Mouse (Mus musculus): ENCODE results near the gene Hmgcll1. TPM values are rescaled to one million over a fixed set of nuclear protein-coding genes. Genes with fewer than 3 reads are reported as not detected.
"Not testable (repeated sequence)": the region's sequence is repeated elsewhere in the genome, so short reads cannot be mapped to it uniquely, and the experiment has no call there.

The Hmgcll1 gene
- total RNA-seq, 1 experiment from 2014 or later = not detected

- ATAC-seq (replicated peaks; ENCODE audit: insufficient number of reproducible peaks, low FRiP score, low TSS enrichment, poor library complexity, severe bottlenecking) = no peak
Measured at GRCm38 (mm10) chr9:76038327-76039103, 23.9 kb downstream of the Hmgcll1 start.

DNA sequence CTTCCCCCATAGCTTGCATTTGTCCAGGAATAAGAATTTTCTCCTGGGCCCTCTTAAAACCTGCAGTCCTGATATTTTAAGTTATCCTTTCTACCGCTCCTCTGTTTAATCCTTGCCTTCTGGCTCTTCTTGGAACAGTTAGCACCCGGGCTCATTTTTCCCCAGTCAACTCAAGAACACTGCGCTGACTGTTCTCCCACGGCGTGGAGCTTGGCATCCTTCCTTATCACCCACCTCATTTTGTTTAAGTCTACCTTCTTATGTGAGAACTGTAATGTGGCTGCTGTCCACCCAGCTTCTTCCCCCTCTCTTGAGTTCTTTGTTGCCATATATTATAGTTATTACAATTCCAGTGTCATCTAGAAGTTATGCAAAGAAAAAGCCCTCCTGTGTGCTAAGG, 25.1 kb downstream of the Hmgcll1 start:
- no peak for ATAC-seq (replicated peaks; ENCODE audit: insufficient number of reproducible peaks, low FRiP score, low TSS enrichment, poor library complexity, severe bottlenecking)

DNA sequence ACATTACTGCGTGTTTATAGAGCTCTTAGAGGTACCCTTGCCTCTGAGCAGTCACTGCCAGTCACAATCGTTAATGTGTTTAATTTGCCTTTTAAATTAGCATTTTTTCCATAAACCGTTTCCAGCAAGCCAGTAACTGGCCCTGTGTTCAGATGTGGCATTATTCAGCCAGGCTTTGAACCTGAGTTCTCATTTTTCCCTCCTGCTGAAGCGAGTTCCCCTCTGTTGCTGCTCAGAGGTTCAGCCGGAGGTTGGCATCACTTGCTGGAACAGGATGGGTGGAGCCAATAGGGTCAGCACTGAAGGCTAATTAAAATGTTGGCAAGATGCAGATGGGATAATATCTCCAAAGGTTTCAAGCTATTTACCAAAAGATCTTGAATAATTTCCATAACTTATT, 28.7 kb downstream of the Hmgcll1 start:
- no peak for ATAC-seq (replicated peaks; ENCODE audit: insufficient number of reproducible peaks, low FRiP score, low TSS enrichment, poor library complexity, severe bottlenecking)

GRCm38 (mm10) chr9:76060935-76061334, 46.3 kb downstream of the Hmgcll1 start:
- no peak for ATAC-seq (replicated peaks; ENCODE audit: insufficient number of reproducible peaks, low FRiP score, low TSS enrichment, poor library complexity, severe bottlenecking)

DNA sequence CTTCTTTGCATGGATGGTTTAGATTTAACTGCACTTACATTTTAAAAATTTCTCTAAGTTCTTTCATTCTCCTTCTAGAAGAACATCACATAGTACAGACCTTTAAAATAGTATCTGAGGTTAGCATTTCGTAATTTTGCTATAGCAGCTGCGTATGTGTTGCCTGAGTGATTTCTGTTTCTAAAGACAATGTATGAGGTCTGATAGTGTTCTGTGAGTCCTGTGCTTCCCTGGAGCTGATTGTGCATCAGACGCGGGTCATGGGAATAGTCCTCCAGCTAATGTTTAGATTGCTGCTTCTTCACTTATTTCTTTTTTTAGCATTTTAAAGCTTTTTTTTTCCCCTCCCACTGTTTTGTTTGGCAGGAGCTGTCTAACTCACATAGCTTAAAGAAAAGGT, 46.8 kb downstream of the Hmgcll1 start:
- ATAC-seq (replicated peaks; ENCODE audit: insufficient number of reproducible peaks, low FRiP score, low TSS enrichment, poor library complexity, severe bottlenecking) = no peak

DNA sequence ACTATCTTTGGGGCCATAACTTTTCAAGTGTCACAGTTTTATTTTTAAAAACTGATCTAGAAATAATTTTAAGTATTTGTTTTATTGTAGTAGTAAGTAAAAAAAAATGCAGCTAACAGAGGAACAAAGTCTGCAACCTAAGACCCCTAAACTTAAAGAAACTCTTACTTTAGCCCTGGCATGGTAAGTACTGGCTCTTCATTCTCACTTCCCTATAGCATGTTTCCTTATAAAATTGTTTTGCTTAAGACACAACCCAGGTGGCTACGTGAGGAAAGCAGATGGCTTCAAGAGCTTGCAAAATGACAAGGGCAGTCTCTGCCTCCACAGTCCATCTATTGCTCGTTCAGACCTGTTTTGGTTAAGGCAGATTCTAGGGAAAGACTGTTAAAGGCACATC, 49.5 kb downstream of the Hmgcll1 start:
- no peak for ATAC-seq (replicated peaks; ENCODE audit: insufficient number of reproducible peaks, low FRiP score, low TSS enrichment, poor library complexity, severe bottlenecking)

GRCm38 (mm10) chr9:76091561-76091960, 76.9 kb downstream of the Hmgcll1 start:
- no peak for ATAC-seq (replicated peaks; ENCODE audit: insufficient number of reproducible peaks, low FRiP score, low TSS enrichment, poor library complexity, severe bottlenecking)

GRCm38 (mm10) chr9:76097221-76097620, 82.6 kb downstream of the Hmgcll1 start:
- ATAC-seq (replicated peaks; ENCODE audit: insufficient number of reproducible peaks, low FRiP score, low TSS enrichment, poor library complexity, severe bottlenecking) = no peak

DNA sequence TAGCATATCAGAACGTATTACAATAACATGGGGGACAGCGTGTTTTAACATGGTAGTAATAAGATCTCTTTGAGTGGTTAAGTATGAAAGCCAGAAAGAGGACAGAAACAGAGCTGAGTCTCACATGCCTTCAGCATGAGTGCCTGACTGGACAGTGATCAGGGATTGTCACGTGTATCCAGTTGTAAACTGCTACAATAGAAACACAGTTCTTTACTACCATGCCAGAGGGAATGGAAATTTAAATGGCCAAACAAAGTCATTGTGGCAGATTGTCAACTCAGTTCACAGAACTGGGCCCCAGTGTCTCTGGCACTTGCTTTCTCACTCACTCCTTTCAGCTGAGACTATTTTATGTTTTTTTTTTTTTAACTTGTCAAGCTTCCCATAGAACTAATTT, 85.3 kb downstream of the Hmgcll1 start:
- ATAC-seq (replicated peaks; ENCODE audit: insufficient number of reproducible peaks, low FRiP score, low TSS enrichment, poor library complexity, severe bottlenecking) = no peak

DNA sequence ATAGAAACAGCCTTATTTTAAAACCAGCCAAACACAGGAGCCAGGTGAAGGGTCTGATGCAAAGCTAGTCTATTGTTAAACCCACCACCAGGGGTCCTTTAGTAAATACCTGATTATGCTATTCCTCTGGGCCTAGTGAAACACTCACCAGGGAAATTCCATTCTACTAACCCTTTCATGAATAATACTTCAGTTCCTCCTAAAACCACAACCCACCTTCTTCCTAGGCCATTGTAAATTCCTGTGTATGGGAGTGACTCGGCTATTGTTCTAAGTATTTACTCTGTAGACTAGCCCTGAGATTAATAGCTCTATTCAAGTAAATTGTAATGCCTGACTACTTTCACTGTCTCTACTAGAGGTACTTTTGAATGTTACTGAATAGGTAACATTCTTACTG, 89.8 kb downstream of the Hmgcll1 start:
- ATAC-seq (replicated peaks; ENCODE audit: insufficient number of reproducible peaks, low FRiP score, low TSS enrichment, poor library complexity, severe bottlenecking) = not testable (repeated sequence)

- no peak for ATAC-seq (replicated peaks; ENCODE audit: insufficient number of reproducible peaks, low FRiP score, low TSS enrichment, poor library complexity, severe bottlenecking)
Measured at GRCm38 (mm10) chr9:76104846-76105245, 90.2 kb downstream of the Hmgcll1 start.

GRCm38 (mm10) chr9:76122888-76123287, 108.2 kb downstream of the Hmgcll1 start:
- ATAC-seq (replicated peaks; ENCODE audit: insufficient number of reproducible peaks, low FRiP score, low TSS enrichment, poor library complexity, severe bottlenecking) = not testable (repeated sequence)

- ATAC-seq (replicated peaks; ENCODE audit: insufficient number of reproducible peaks, low FRiP score, low TSS enrichment, poor library complexity, severe bottlenecking) = no peak
Measured at GRCm38 (mm10) chr9:76124249-76124648, 109.6 kb downstream of the Hmgcll1 start.

DNA sequence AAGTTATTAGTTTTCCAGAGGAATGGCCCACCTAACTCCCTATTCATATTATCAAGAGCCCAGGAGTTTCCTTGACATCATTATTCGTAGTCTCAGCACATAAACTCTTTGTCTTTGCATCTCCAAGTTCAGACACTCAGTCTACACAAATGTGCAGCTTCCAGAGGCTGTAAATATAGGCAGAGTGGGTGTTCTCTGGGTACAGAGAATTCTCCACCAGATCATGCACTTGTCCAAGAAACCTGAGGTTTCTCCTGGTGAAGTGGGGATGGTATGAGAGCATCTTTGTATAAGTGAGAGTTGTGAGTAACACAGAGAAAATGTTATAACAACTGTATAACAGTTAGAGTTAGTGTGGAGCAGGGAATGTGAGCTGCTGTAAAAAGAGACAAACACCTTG, 114.7 kb downstream of the Hmgcll1 start:
- no peak for ATAC-seq (replicated peaks; ENCODE audit: insufficient number of reproducible peaks, low FRiP score, low TSS enrichment, poor library complexity, severe bottlenecking)

GRCm38 (mm10) chr9:76134042-76134441, 119.4 kb downstream of the Hmgcll1 start:
- ATAC-seq (replicated peaks; ENCODE audit: insufficient number of reproducible peaks, low FRiP score, low TSS enrichment, poor library complexity, severe bottlenecking) = no peak

DNA sequence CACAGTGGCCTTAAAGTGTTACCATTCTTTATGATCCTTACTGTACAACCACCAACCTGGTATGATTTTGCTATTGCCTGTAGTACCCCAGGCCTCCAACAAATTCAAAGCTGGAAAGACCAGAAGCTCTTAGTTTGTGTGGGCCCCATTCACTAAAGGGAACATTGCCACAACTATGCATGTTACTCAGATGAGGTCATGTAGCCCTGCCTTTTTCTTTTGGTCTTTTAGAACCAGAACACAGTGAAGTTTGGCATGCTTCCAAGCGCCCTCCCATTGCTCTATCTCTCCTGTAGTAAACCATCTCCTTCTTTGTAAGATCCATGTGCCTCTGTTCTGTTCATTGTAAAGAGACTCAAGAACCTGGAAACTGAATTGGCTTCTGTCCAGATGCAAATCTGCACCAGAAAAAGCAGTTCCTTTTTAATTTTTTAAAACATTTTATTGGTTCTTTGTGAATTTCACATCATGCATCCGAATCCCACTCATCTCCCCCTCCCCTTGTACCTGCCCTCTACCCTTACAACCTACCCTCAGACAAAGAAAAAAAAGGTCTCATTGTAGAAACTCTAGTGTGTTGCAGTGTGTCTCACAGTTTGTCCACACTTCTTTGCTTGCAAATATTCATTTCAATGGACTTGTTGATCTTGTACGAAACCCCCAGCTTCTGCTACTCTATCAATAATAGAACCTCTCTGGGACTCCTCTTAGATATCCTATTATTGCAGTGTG, 123.9 kb downstream of the Hmgcll1 start:
- ATAC-seq (replicated peaks; ENCODE audit: insufficient number of reproducible peaks, low FRiP score, low TSS enrichment, poor library complexity, severe bottlenecking) = no peak

DNA sequence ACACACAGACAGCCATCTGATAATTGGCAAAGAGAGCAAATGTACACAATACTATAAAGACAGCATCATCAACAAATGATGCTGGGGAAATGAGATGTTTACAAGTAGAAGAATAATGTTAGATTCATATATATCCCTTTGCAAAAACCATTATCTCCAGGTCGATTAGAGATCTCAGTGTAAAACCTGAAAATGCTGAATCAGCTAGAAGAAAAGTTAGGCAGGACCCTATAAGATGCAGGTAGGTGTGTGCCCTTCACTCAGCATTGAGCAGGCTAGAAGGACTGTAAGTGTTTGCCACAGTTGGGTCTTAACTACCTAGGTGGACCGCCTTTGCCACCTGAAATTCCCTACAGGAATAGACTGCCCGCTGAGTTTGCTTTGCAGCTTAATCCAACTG, 130.9 kb downstream of the Hmgcll1 start:
- ATAC-seq (replicated peaks; ENCODE audit: insufficient number of reproducible peaks, low FRiP score, low TSS enrichment, poor library complexity, severe bottlenecking) = no peak

- no peak for ATAC-seq (replicated peaks; ENCODE audit: insufficient number of reproducible peaks, low FRiP score, low TSS enrichment, poor library complexity, severe bottlenecking)
Measured at GRCm38 (mm10) chr9:76162446-76162845, 147.8 kb downstream of the Hmgcll1 start.

- no peak for ATAC-seq (replicated peaks; ENCODE audit: insufficient number of reproducible peaks, low FRiP score, low TSS enrichment, poor library complexity, severe bottlenecking)
Measured at GRCm38 (mm10) chr9:76168355-76168754, 153.7 kb downstream of the Hmgcll1 start.

DNA sequence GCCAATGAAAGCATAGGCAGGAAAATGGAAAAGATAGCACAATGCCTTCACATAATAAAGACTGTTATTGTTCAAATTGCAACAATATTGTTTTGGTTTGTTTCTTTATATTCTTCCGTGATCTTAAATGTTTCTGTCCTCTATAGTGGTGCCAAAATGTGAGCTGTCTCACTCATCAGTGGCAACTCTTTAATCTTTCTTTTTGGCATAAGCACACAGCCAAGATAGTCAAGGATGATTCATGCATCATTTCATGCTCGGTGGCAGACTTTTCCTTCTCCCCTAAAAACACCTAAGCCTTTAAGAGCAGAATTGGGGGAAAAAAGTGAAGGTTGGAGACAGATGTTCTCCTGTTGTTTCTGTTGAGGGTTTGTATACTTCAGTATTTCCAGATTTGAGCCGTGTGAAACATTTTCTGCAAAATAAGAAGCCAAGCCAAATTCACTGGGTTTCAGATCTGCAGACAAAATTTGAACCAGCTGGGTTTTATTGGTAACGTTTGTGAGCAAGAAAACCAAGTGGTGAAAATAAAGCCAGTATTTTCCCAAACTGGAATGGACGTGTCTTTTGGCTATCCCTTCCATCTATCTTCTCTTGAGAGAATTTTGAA, 158.1 kb downstream of the Hmgcll1 start:
- ATAC-seq (replicated peaks; ENCODE audit: insufficient number of reproducible peaks, low FRiP score, low TSS enrichment, poor library complexity, severe bottlenecking) = no peak
